Mouse (Mus musculus) intestine, postnatal 0 days (tissue): ENCODE measurements around the gene Lta. TPM values are rescaled to one million over a fixed set of nuclear protein-coding genes. Genes with fewer than 3 reads are reported as not detected.

Experiments
- ATAC-seq: fragments of 200-750 bp; cut with Nextera tagmentation; 2 replicates; pipeline ENCODE4 v1.8.0; 2017; ENCODE audit warnings: mild to moderate bottlenecking, moderate TSS enrichment, moderate library complexity
- H3K27ac ChIP-seq: fragments of 300-500 bp; sonication (generic); 2 replicates; pipeline ENCODE4 v1.5.1; 2014; ENCODE audit warnings: mild to moderate bottlenecking, low read depth, low read length, moderate library complexity
- H3K27me3 ChIP-seq: fragments of 300-500 bp; sonication (generic); replicated peaks from 2 replicates; pipeline ENCODE4 v1.6.1; 2014; ENCODE audit warnings: low read length, mixed read lengths; ENCODE audit not compliant: control insufficient read depth, insufficient read depth
- H3K36me3 ChIP-seq: fragments of 300-500 bp; sonication (generic); 2 replicates; pipeline ENCODE4 v1.6.1; 2014; ENCODE audit warnings: mild to moderate bottlenecking, moderate library complexity; ENCODE audit not compliant: control insufficient read depth, insufficient read depth
- H3K4me1 ChIP-seq: fragments of 300-500 bp; sonication (generic); replicated peaks from 2 replicates; pipeline ENCODE4 v1.6.1; 2014; ENCODE audit warnings: antibody characterized with exemption, low read length, mixed read lengths; ENCODE audit not compliant: control insufficient read depth, insufficient read depth
- H3K4me2 ChIP-seq: fragments of 300-500 bp; sonication (generic); replicated peaks from 2 replicates; pipeline ENCODE4 v1.6.1; 2014; ENCODE audit warnings: low read depth, mild to moderate bottlenecking, moderate library complexity
- H3K4me3 ChIP-seq: fragments of 300-500 bp; sonication (generic); 2 replicates; pipeline ENCODE4 v1.5.1; 2014; ENCODE audit warnings: low read depth, low read length
- H3K9ac ChIP-seq: fragments of 300-500 bp; sonication (generic); 2 replicates; pipeline ENCODE4 v1.6.1; 2014; ENCODE audit warnings: mild to moderate bottlenecking, low read depth, low read length
- H3K9me3 ChIP-seq: fragments of 300-500 bp; sonication (generic); 2 replicates; pipeline ENCODE4 v1.6.1; 2016; ENCODE audit warnings: mixed run types; ENCODE audit not compliant: control insufficient read depth
- CTCF ChIP-seq: sonication (generic); IDR thresholded peaks from 2 replicates; pipeline ENCODE4 v1.5.1; 2016; ENCODE audit warnings: low read depth, mild to moderate bottlenecking, control low read depth, antibody characterized with exemption, moderate library complexity
- WGBS: fragments of 180-500 bp; shearing (Covaris S2); extraction: QIAGEN DNeasy Blood & Tissue Kit; methylation state at CpG from one replicate; pipeline ENCODE4 v1.1.7; 2014; 5-methylcytosine and 5-hydroxymethylcytosine counted together
- polyA plus RNA-seq: library from polyadenylated mRNA; unstranded; fragments of >200 nt; fragmentation: Nextera tagmentation; extraction: Ambion mirVana; gene quantifications from 2 replicates; pipeline ENCODE4 v1.2.1, GENCODE M21; 2015

Lta gene
- polyA plus RNA-seq, 1 experiment from 2014 or later = 0.10 TPM

- Histone ChIP-seq H3K36me3 (no peaks in the 10 kb centered on the region), H3K27ac (no peak within 1 kb of the TSS), H3K4me1 (no peaks in the 10 kb centered on the region), H3K4me2 (no peak within 1 kb of the TSS), H3K9me3 (no peaks in the 10 kb centered on the region), H3K9ac (no peak within 1 kb of the TSS), H3K27me3 (no peaks in the 10 kb centered on the region), H3K4me3 (no peak within 1 kb of the TSS)
- ATAC-seq = no peak
- WGBS = 60% methylated on average over 7 of the region's 7 CpGs
- TF ChIP-seq CTCF = no peak
Observed at GRCm38 (mm10) chr17:35187959-35188610, 17.1 kb downstream of the Lta start, which contains the start of gene Lst1. Gene Lst1, minus strand, starts transcription at chr17:35188439.

GRCm38 (mm10) chr17:35187345-35187744, 17.8 kb downstream of the Lta start:
- Histone ChIP-seq H3K27ac (no peak overlapping the region), H3K9me3 (no peaks in the 10 kb centered on the region), H3K4me2 (no peak overlapping the region), H3K36me3 (no peaks in the 10 kb centered on the region), H3K4me3 (no peak overlapping the region), H3K9ac (no peak overlapping the region), H3K27me3 (no peaks in the 10 kb centered on the region), H3K4me1 (no peaks in the 10 kb centered on the region)
- 69% methylated on average over 4 of the region's 4 CpGs for WGBS
- no peak for TF ChIP-seq CTCF
- ATAC-seq = no peak

GRCm38 (mm10) chr17:35186681-35187080, 18.5 kb downstream of the Lta start:
- Histone ChIP-seq H3K4me3 (peak overlapping the region; percentile 49), H3K4me1 (no peaks in the 10 kb centered on the region), H3K4me2 (peak overlapping the region; percentile 63), H3K27ac (0 out of 2 replicates have a peak overlapping the region, but pooled peaks have one; percentile 41), H3K9me3 (no peaks in the 10 kb centered on the region), H3K9ac (no peak overlapping the region), H3K27me3 (no peaks in the 10 kb centered on the region), H3K36me3 (no peaks in the 10 kb centered on the region)
- peak; percentile 20; the same call in 1 of the 2 replicates for ATAC-seq
- no peak for TF ChIP-seq CTCF
- 3% methylated on average over 4 of the region's 4 CpGs for WGBS

- Histone ChIP-seq H3K27ac (peak overlapping the region; percentile 41; the same call in 1 of the 2 replicates), H3K36me3 (no peaks in the 10 kb centered on the region), H3K9me3 (no peaks in the 10 kb centered on the region), H3K4me2 (peak overlapping the region; percentile 63), H3K9ac (0 out of 2 replicates have a peak overlapping the region, but pooled peaks have one; percentile 43), H3K4me1 (no peaks in the 10 kb centered on the region), H3K4me3 (peak overlapping the region; percentile 49), H3K27me3 (no peaks in the 10 kb centered on the region)
- TF ChIP-seq CTCF = no peak
- 2% methylated on average over 18 of the region's 18 CpGs for WGBS
- peak; percentile 55; the same call in 1 of the 2 replicates for ATAC-seq
Observed at GRCm38 (mm10) chr17:35185639-35186611, 19.2 kb downstream of the Lta start.

- ATAC-seq = no peak
- Histone ChIP-seq H3K9me3 (no peaks in the 10 kb centered on the region), H3K4me2 (no peak overlapping the region), H3K4me1 (no peaks in the 10 kb centered on the region), H3K9ac (no peak overlapping the region), H3K27me3 (no peaks in the 10 kb centered on the region), H3K27ac (no peak overlapping the region), H3K4me3 (no peak overlapping the region), H3K36me3 (no peaks in the 10 kb centered on the region)
- WGBS = 86% methylated on average over 5 of the region's 5 CpGs
- no peak for TF ChIP-seq CTCF
Observed at GRCm38 (mm10) chr17:35180093-35180492, 25.1 kb downstream of the Lta start.

- Histone ChIP-seq H3K9me3 (no peaks in the 10 kb centered on the region), H3K4me2 (no peak overlapping the region), H3K27ac (no peak overlapping the region), H3K4me3 (no peak overlapping the region), H3K36me3 (no peaks in the 10 kb centered on the region), H3K4me1 (no peaks in the 10 kb centered on the region), H3K9ac (no peak overlapping the region), H3K27me3 (no peaks in the 10 kb centered on the region)
- TF ChIP-seq CTCF = peak; percentile 96
- WGBS = 12% methylated on average over 5 of the region's 5 CpGs
- ATAC-seq = peak; percentile 48; the same call in 1 of the 2 replicates
Observed at GRCm38 (mm10) chr17:35178528-35178927, 26.6 kb downstream of the Lta start.
